Mouse (Mus musculus) G1E (cell line): Measurements from ENCODE around the gene Wnt10b. TPM values are rescaled to one million over a fixed set of nuclear protein-coding genes. Genes with fewer than 3 reads are reported as not detected.
A peak's percentile ranks its signal among the peaks of the same experiment; 100 is the strongest.

Source experiments
- ATAC-seq: 2 replicates; pipeline ENCODE4 v1.8.0; 2016; ENCODE audit warnings: mild to moderate bottlenecking; ENCODE audit not compliant: insufficient number of reproducible peaks, poor library complexity, low FRiP score, severe bottlenecking; ENCODE audit errors: extremely low read depth
- DNase-seq: peaks from one replicate; pipeline ENCODE4 v3.0.0; 2012; ENCODE audit warnings: low spot score
- H3K27me3 ChIP-seq: 2 replicates; pipeline ENCODE4 v1.6.1; 2012; ENCODE audit warnings: mild to moderate bottlenecking, low read length, inconsistent platforms; ENCODE audit not compliant: insufficient read depth
- H3K36me3 ChIP-seq: replicated peaks from 2 replicates; pipeline ENCODE3; 2012; ENCODE audit warnings: mild to moderate bottlenecking, inconsistent platforms
- H3K4me1 ChIP-seq: 2 replicates; pipeline ENCODE4 v1.6.1; 2012; ENCODE audit warnings: low read depth, low read length, inconsistent platforms, mixed read lengths; ENCODE audit not compliant: insufficient read depth
- H3K4me3 ChIP-seq: 2 replicates; pipeline ENCODE4 v1.5.1; 2012; ENCODE audit warnings: low read depth, mild to moderate bottlenecking, inconsistent platforms, low read length, moderate library complexity, mixed read lengths
- H3K9me3 ChIP-seq: replicated peaks from 2 replicates; pipeline ENCODE4 v1.6.1; 2012; ENCODE audit warnings: inconsistent platforms
- CTCF ChIP-seq: IDR thresholded peaks from 2 replicates; pipeline ENCODE4 v1.5.1; 2012; ENCODE audit warnings: low read depth, low read length, inconsistent platforms, mixed read lengths
- GATA1 ChIP-seq: IDR thresholded peaks from 2 replicates; pipeline ENCODE4 v1.6.1; 2012; ENCODE audit warnings: borderline replicate concordance, low read length, inconsistent platforms, mixed read lengths
- GATA2 ChIP-seq: IDR thresholded peaks from 2 replicates; pipeline ENCODE4 v1.6.1; 2012; ENCODE audit warnings: low read depth, low read length, inconsistent platforms, borderline replicate concordance
- POLR2AphosphoS5 ChIP-seq: IDR thresholded peaks from 2 replicates; pipeline ENCODE4 v1.6.1; 2012; ENCODE audit warnings: low read depth, low read length, inconsistent platforms; ENCODE audit not compliant: insufficient replicate concordance
- TAL1 ChIP-seq: conservative IDR thresholded peaks from 2 replicates; pipeline ENCODE4 v1.6.1; 2012; ENCODE audit warnings: low read depth, low read length, inconsistent platforms, mixed read lengths
- polyA plus RNA-seq: library from polyadenylated mRNA; stranded (reverse); fragments of >175 nt; gene quantifications from 2 replicates; pipeline ENCODE4 v1.2.3, GENCODE M21; 2012
- total RNA-seq, 2 experiments: library from RNA; stranded (forward) in 1 of 2; stranded (reverse) in 1 of 2; fragments of 200-1000 nt in 1 of 2; fragments of >200 nt in 1 of 2; fragmentation: Nextera tagmentation in 1 of 2; gene quantifications; 2 replicates each; pipeline ENCODE4 v1.2.3; 2014 to 2017

Wnt10b gene
- total and polyA plus RNA-seq, 3 experiments: 0.05 to 0.27 TPM; not detected in 1

DNA sequence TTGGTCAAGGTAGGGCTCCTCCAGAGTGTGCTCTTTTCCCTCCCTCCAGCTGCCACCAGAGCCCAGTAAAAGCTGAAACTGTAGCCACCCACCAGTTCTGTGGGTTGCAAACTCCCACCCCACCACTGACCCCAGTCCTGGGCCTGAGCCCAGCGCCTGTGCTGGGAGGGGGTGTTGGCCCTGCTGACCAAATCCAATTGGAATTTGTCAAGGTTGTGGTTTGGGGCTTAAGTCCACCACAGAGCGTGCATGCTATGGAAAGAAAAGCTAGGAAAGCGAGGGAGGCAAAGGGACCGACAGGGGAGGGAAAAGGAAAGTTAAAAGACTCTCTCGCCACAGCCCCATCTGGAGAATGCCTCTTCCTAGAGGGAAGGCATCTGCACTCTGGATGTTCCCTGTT lies 9.7 kb downstream of the Wnt10b start:
- H3K4me1 ChIP-seq: peaks cover 30% of the 10 kb centered on the region
- ATAC-seq: no peak
- no peaks in the 10 kb centered on the region for H3K36me3 ChIP-seq
- no peaks in the 10 kb centered on the region for H3K9me3 ChIP-seq
- no peak overlapping the region for H3K4me3 ChIP-seq
- TF ChIP-seq POLR2AphosphoS5 (no peak), GATA2 (no peak), GATA1 (no peak), TAL1 (no peak), CTCF (no peak)
- DNase-seq: no peak
- peaks cover 52% of the 10 kb centered on the region for H3K27me3 ChIP-seq

GRCm38 (mm10) chr15:98765929-98766328 lies 12.0 kb downstream of the Wnt10b start:
- Histone ChIP-seq H3K36me3 (peaks cover 8% of the 10 kb centered on the region), H3K27me3 (peaks cover 31% of the 10 kb centered on the region), H3K4me3 (no peak overlapping the region), H3K4me1 (peaks cover 32% of the 10 kb centered on the region), H3K9me3 (no peaks in the 10 kb centered on the region)
- DNase-seq: no peak
- no peak for TF ChIP-seq CTCF
- no peak for TF ChIP-seq TAL1
- no peak for TF ChIP-seq POLR2AphosphoS5
- no peak for TF ChIP-seq GATA2
- no peak for TF ChIP-seq GATA1
- no peak for ATAC-seq

DNA sequence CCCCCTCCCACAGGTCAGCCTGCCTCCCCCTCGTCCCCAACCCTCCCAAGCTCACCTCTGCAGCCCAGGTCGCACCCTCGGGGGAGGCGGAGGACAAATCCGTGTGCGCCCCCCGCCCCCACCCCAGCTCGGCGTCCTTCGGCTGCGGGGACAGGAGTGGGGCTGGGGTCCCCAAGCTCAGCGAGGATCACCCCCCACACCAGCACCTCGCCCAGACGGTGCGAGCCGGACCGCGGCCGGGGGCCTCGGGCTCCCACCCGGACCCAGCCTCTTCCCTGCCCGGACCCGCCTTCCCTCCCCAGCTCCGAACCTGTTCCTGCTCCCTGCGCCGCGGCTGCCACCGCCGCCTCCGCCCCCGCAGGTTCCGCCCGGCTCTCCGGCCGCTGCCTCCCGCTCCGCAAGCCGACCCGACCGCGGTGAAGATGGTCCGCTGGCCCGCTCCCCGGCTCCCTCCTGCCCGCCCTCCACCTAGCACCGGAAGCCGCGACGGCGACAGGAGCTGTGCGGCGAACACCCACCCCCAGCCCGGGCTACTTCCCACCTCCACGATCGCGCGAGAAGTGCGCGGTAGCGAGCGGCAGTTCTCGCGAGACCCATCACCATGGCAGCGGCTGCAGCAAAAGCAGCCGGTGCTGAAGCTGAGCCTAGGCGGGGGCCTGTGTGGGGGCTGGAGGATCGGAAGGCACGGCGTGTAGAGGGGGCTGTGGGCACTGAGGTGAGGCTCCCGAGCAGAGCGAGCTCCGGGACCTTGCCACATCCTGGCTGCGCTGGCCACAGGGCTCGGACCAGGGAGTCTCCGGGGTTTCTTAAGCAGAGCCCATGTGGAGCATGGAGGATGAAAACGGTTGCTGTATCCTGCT lies 15.1 kb downstream of the Wnt10b start, which contains the start of gene Arf3:
TSS of gene Arf3 (minus strand) at position 545 of the 860 bp plus-strand sequence.
- peaks cover 39% of the 10 kb centered on the region for H3K36me3 ChIP-seq
- DNase-seq (peak; percentile 97), ATAC-seq (peak; percentile 72)
- no peak for TF ChIP-seq POLR2AphosphoS5
- no peak for TF ChIP-seq TAL1
- no peak for TF ChIP-seq GATA2
- TF ChIP-seq GATA1: no peak
- TF ChIP-seq CTCF: no peak
- H3K4me3 ChIP-seq: peak within 1 kb of the TSS; percentile 98
- H3K9me3 ChIP-seq: no peaks in the 10 kb centered on the region
- H3K4me1 ChIP-seq: peaks cover 37% of the 10 kb centered on the region
- H3K27me3 ChIP-seq: peaks cover 12% of the 10 kb centered on the region

- ATAC-seq: peak; percentile 88
- TF ChIP-seq CTCF (no peak), TAL1 (no peak), GATA1 (no peak), GATA2 (no peak), POLR2AphosphoS5 (no peak)
Observed at GRCm38 (mm10) chr15:98762201-98762621, 15.7 kb downstream of the Wnt10b start.

DNA sequence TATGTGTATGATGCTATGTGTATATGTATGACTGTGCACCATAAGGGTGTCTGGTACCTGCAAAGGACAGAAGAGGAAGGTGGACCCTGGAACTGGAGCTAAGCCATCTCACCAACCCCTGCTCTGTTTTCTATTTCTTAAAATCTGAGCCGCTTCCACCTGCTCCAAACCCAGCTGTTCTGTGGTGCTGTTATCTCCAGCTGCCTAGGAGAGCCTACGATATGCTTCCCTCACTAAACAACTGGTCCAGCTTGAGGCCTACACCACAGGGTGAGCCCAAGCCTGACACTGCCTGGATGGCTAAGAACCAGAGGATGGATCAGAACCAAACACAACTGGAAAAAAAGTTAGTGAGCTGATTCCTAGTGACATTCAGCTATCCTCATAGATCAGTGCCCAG lies 23.8 kb downstream of the Wnt10b start:
- no peak for ATAC-seq
- DNase-seq: no peak
- no peak for TF ChIP-seq GATA2
- no peak for TF ChIP-seq TAL1
- no peak for TF ChIP-seq POLR2AphosphoS5
- TF ChIP-seq CTCF: no peak
- TF ChIP-seq GATA1: no peak
- H3K4me1 ChIP-seq: peaks cover 30% of the 10 kb centered on the region
- H3K9me3 ChIP-seq: no peaks in the 10 kb centered on the region
- no peak overlapping the region for H3K4me3 ChIP-seq
- peaks cover 89% of the 10 kb centered on the region for H3K36me3 ChIP-seq
- no peaks in the 10 kb centered on the region for H3K27me3 ChIP-seq

More at GRCm38 (mm10) chr15:98762201-98762621, 15.7 kb downstream of the Wnt10b start:
- Histone ChIP-seq H3K27me3 (peaks cover 9% of the 10 kb centered on the region; the same call in 1 of the 2 replicates), H3K36me3 (peaks cover 43% of the 10 kb centered on the region), H3K4me3 (peak overlapping the region; percentile 98), H3K9me3 (no peaks in the 10 kb centered on the region), H3K4me1 (peaks cover 37% of the 10 kb centered on the region)
- peak; percentile 82 for DNase-seq

GRCm38 (mm10) chr15:98753021-98753423 lies 24.9 kb downstream of the Wnt10b start:
- Histone ChIP-seq H3K4me3 (no peak overlapping the region), H3K4me1 (peaks cover 30% of the 10 kb centered on the region), H3K9me3 (no peaks in the 10 kb centered on the region), H3K27me3 (no peaks in the 10 kb centered on the region), H3K36me3 (peaks cover 85% of the 10 kb centered on the region)
- DNase-seq (no peak), ATAC-seq (no peak)
- TF ChIP-seq GATA1 (no peak), GATA2 (no peak), POLR2AphosphoS5 (no peak), TAL1 (no peak), CTCF (no peak)
